Mouse (Mus musculus) cerebellum, postnatal 36 days (tissue): Measurements from ENCODE around the gene Dusp12.
A peak's percentile ranks its signal among the peaks of the same experiment; 100 is the strongest.

Experiments used
- DNase-seq, 2 experiments: peaks; one replicate each; pipeline ENCODE4 v3.0.0; 2021 to 2022; ENCODE audit warnings: mixed read lengths in 2 of 2

The Dusp12 gene

GRCm38 (mm10) chr1:170896651-170897281 lies 11.4 kb upstream of the Dusp12 start:
- DNase-seq, result no peak

- no peak for DNase-seq
Observed at GRCm38 (mm10) chr1:170894603-170895602, 9.6 kb upstream of the Dusp12 start.

DNA sequence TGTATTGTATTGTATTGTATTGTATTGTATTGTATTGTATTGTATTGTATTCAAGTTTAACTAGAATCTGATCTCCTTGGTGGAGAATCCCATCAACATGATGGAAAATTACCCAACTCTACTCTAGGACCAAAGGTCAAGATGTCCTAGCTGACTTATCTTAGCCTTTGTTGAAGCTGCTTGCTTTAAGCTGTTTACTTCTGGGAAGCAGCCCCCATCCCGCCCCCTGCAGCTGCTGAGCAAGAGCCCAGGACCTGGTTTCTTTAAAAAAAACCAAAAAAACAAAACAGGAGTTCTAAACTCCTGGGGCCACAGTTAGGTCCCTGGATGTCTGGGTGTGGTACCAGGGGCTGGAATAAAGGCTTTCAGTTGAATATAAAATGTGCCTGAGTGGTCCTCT lies 6.9 kb upstream of the Dusp12 start:
- no peak for DNase-seq

- DNase-seq, result no peak
Observed at GRCm38 (mm10) chr1:170891646-170892045, 6.3 kb upstream of the Dusp12 start.

DNA sequence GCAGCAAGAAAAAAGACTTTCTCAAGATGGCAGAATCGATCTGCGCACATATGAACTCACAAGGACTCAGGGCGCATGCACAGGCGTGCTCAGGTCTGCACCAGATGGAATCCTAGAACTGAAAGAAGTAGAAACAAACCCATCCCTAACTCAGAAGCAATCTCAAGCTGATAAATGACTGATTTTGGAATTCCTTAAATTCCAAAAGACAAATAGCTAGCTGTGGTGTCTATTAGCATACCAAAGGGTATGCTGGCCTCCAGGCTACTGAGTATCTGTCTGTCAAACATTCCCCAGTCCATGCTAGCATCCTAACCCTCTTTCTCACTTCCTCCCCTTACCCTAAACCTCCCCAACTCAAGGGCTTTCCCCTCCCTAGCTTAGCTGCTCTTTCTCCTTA lies 4.0 kb upstream of the Dusp12 start:
- DNase-seq, result no peak

DNA sequence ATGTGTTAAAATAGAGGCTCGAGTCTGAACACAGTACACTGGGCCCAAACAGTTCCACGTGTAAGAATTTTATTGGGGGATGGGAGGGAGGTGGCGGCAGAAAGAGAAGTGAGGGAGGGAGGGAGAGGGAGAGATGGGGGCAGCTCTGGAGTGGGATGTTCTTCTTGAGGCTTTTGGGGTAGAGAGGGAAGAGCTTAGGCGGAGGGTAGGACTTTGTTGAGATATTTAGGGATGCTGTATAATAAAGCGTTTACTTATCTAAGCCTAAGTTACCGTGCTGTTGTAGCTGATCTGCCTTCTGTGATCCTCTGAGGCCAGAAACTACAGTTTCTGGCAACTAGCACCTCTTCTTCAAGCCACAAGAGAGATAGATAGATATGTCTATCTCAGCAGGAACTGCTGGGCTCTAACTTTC lies 711 bp upstream of the Dusp12 start:
- no peak for DNase-seq

GRCm38 (mm10) chr1:170884390-170884789 lies 950 bp downstream of the Dusp12 start:
- DNase-seq, result no peak

DNA sequence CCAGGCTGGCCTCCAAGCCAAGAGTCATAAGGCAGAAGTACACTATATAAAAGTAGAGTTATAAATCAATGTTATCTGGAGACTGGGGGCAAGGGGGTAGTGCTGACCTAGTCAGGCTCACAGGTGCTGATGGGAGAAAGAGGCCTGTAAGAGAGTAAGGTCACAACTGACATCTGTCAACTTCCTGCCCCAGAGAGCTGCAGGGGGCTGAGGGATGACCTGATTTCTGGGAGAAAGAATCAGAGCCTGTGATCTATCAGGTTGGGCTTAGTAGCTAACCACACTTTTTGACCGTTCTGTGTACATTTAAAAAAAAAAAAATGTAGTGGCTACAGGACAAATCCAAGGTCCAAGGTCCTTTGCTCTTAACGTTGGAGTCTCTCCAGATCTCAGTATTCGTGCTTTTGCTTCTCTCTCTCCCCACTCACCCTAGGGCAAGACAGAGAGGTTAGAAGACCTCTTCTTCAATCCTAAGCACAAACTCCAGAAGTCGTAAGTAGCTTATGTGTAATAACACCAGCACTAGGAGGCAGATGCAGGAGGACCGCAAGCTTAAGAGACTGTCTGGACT lies 2.3 kb downstream of the Dusp12 start:
- no peak for DNase-seq

DNA sequence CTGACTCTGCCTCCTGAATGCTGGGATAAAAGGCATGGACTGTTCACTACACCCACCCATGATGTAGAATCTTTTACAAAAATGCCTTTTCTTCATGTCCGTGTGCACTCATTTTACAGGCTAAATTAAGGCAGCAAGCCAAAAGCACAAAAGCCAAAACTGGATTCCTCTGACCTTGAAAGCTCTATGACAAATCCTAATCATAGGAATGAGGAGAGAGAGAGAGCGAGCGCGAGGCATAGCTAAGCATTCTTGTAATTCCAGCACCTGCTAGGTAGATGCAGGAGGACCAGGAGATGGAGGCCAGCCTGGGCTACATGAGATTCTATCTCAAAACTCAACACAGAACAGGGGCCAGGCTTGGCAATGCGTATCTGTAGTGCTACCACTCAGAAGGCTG lies 8.4 kb downstream of the Dusp12 start:
- no peak for DNase-seq

GRCm38 (mm10) chr1:170875676-170876075 lies 9.7 kb downstream of the Dusp12 start:
- no peak for DNase-seq

GRCm38 (mm10) chr1:170871961-170872360 lies 13.4 kb downstream of the Dusp12 start:
- no peak for DNase-seq

GRCm38 (mm10) chr1:170871402-170871801 lies 13.9 kb downstream of the Dusp12 start:
- DNase-seq, result no peak

- DNase-seq, result no peak
Observed at GRCm38 (mm10) chr1:170868905-170869283, 16.4 kb downstream of the Dusp12 start.

DNA sequence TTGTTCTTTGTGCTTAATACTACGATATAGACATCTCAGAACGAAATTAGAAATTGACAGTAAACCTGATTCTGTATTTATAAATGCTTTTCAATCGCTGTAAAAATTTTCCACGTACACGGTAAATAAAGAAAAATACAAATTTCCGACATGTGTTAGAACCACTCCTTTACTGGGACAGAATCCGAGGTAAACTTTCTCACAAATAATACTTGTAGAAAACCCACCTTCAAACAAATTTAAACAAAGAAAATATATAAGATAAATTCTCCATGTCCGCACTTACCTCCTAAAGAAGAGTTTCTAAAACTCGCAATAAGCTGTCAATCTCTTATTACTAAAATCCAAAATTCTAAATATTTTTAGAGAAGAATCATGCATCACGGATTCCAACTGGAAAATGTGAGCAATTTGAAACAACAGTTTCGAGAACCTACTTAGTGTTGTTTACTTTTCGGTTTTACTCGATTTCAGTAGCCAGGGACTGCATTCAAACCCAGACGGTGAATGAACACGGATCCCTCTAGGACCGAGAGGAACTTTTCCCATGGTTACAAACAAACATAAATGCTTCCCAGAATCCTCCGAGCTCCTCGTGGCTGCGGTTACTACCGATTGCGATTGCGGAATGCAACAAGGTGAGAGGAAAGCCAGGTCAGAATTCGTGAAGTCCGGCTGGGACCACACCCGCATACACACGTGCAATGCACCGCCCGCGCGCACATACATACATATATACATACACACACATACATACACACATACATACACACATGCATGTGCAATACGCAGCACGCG lies 17.0 kb downstream of the Dusp12 start:
- DNase-seq, result peak; percentile 78 to 94

- DNase-seq, result peak; percentile 98 to 99
Observed at GRCm38 (mm10) chr1:170867691-170868105, 17.6 kb downstream of the Dusp12 start, which contains the start of gene Atf6. Atf6 (minus strand) TSS chr1:170867771.

DNA sequence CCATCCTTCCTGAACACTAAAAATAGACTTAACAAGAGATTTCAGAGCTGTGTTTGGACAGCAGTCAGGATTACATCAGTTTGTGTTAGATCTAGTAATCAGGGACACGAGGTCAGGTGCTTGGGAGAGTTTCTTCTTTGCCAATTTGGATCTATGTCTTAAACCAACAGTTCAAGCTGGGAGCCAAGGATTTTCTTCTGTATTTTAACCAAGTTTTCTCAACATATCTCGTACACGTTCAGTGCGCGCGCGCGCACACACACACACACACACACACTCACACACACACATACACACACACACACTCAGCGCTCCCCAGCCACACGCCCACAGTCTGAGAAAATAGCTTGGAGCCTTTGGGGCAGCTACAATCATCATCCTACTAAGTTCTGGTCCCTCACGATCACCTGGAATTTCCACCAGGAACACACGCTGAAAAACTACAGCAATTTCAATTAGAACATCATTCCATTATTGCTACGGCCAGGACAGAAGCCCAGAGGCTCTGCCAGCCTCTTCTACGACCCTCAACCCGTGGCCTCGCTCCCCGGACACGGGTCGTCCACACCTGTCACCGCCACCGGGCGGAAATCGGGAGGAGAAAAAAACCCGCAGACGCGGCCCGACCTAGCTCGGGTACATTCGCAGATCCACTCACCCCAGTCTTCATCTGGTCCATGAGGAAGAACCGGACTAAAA lies 18.2 kb downstream of the Dusp12 start:
- DNase-seq, result peak in 1 of 2 experiments; percentile 14

DNA sequence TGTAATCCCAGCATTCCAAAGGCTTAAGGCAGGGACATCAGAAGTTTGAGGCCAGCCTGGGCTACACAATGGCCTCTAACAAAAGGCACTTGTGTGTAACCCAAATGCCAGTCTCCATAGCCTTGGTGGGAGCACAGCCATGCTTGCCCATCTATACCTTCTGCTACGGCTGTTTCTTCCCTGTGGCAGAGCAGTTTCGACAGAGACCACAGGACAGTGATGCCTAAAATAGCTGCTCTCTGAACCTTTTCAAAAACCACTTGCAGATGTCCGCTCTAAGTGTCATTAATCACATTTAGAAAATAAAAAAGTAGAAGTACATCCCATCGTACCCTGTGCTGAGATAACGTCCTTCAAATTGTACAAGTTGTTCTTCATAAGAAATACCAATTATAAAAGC lies 19.9 kb downstream of the Dusp12 start:
- no peak for DNase-seq

- DNase-seq, result no peak
Observed at GRCm38 (mm10) chr1:170864754-170865153, 20.6 kb downstream of the Dusp12 start.

DNA sequence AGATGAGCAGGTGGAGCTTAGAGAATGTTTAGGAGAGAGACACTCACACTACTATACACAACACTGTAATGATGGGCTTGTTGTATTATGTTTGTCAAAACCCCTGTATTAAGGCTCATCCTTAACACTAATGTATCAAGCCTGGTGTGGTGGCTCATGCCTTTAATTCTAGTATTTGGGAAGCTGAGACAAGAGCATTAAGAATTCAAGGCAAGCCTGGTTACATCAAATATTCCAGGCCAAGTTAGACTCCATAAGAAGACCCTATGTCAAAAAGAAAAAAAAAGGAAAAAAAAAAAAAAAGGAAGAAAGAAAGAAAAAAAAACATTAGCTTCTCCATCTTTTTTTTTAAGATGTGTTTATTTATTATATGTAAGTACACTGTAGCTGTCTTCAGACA lies 21.1 kb downstream of the Dusp12 start:
- DNase-seq, result no peak

- no peak for DNase-seq
Observed at GRCm38 (mm10) chr1:170863033-170863432, 22.3 kb downstream of the Dusp12 start.

- no peak for DNase-seq
Observed at GRCm38 (mm10) chr1:170862435-170862717, 23.0 kb downstream of the Dusp12 start.
